Mouse (Mus musculus) lung, postnatal 0 days (tissue): ENCODE measurements around the gene Cct2. TPM values are rescaled to one million over a fixed set of nuclear protein-coding genes. Genes with fewer than 3 reads are reported as not detected.
"Not testable (repeated sequence)": the region's sequence is repeated elsewhere in the genome, so short reads cannot be mapped to it uniquely, and the experiment has no call there.

Source experiments
- ATAC-seq: fragments of 200-750 bp; cut with Nextera tagmentation; 2 replicates; pipeline ENCODE4 v1.8.0; 2017; ENCODE audit warnings: moderate library complexity
- DNase-seq: peaks from one replicate; pipeline ENCODE4 v3.0.0-alpha.2; 2016; ENCODE audit warnings: low spot score
- H3K27ac ChIP-seq: fragments of 300-500 bp; sonication (generic); 2 replicates; pipeline ENCODE4 v1.5.1; 2014; ENCODE audit warnings: antibody characterized with exemption, mild to moderate bottlenecking, low read length, mixed read lengths
- H3K27me3 ChIP-seq: fragments of 300-500 bp; sonication (generic); replicated peaks from 2 replicates; pipeline ENCODE4 v1.6.1; 2014; ENCODE audit warnings: low read length, mixed read lengths; ENCODE audit not compliant: insufficient read depth
- H3K36me3 ChIP-seq: fragments of 300-500 bp; sonication (generic); 2 replicates; pipeline ENCODE4 v1.6.1; 2014; ENCODE audit warnings: low read length, mixed read lengths; ENCODE audit not compliant: insufficient read depth
- H3K4me1 ChIP-seq: fragments of 300-500 bp; sonication (generic); 2 replicates; pipeline ENCODE4 v1.6.1; 2014; ENCODE audit warnings: antibody characterized with exemption, low read depth, low read length, mixed read lengths; ENCODE audit not compliant: insufficient read depth
- H3K4me2 ChIP-seq: fragments of 300-500 bp; sonication (generic); replicated peaks from 2 replicates; pipeline ENCODE4 v1.6.1; 2014; ENCODE audit warnings: low read depth, mild to moderate bottlenecking, low read length, moderate library complexity, mixed read lengths
- H3K4me3 ChIP-seq: fragments of 300-500 bp; sonication (generic); 2 replicates; pipeline ENCODE4 v1.5.1; 2014; ENCODE audit warnings: low read depth, low read length
- H3K9ac ChIP-seq: fragments of 300-500 bp; sonication (generic); replicated peaks from 2 replicates; pipeline ENCODE4 v1.6.1; 2014; ENCODE audit warnings: low read depth, mild to moderate bottlenecking
- H3K9me3 ChIP-seq: fragments of 300-500 bp; sonication (generic); 2 replicates; pipeline ENCODE4 v1.6.1; 2016; ENCODE audit warnings: low read length, mixed read lengths
- CTCF ChIP-seq: IDR thresholded peaks from 2 replicates; pipeline ENCODE4 v1.5.1; 2016; ENCODE audit warnings: antibody characterized with exemption, mild to moderate bottlenecking
- EP300 ChIP-seq: IDR thresholded peaks from 2 replicates; pipeline ENCODE4 v1.6.1; 2016; ENCODE audit warnings: antibody characterized with exemption, mild to moderate bottlenecking, control low read depth
- WGBS: fragments of 180-500 bp; shearing (Covaris S2); extraction: QIAGEN DNeasy Blood & Tissue Kit; methylation state at CpG from one replicate; pipeline ENCODE4 v1.1.7; 2014; 5-methylcytosine and 5-hydroxymethylcytosine counted together
- polyA plus RNA-seq: library from polyadenylated mRNA; unstranded; fragments of >200 nt; fragmentation: Nextera tagmentation; extraction: Ambion mirVana; gene quantifications from 2 replicates; pipeline ENCODE4 v1.2.1, GENCODE M21; 2015

The Cct2 gene
- polyA plus RNA-seq, 1 experiment from 2014 or later, result 107 TPM

GRCm38 (mm10) chr10:117064076-117064475 is 462 bp upstream of the Cct2 start:
- H3K4me1 ChIP-seq, result peaks cover 4% of the 10 kb centered on the region; the same call in 1 of the 2 replicates
- no peak overlapping the region for H3K9ac ChIP-seq
- peak overlapping the region; percentile 59 for H3K27ac ChIP-seq
- peaks cover 18% of the 10 kb centered on the region for H3K36me3 ChIP-seq
- peak overlapping the region; percentile 76 for H3K4me2 ChIP-seq
- 6% methylated on average over 7 of the region's 7 CpGs for WGBS
- H3K4me3 ChIP-seq, result peak overlapping the region; percentile 94
- H3K9me3 ChIP-seq, result no peaks in the 10 kb centered on the region
- H3K27me3 ChIP-seq, result no peaks in the 10 kb centered on the region
- ATAC-seq (no peak), DNase-seq (no peak)
- TF ChIP-seq EP300 (no peak), CTCF (no peak)

GRCm38 (mm10) chr10:117062894-117063253 is 740 bp downstream of the Cct2 start:
- peaks cover 4% of the 10 kb centered on the region; the same call in 1 of the 2 replicates for H3K4me1 ChIP-seq

GRCm38 (mm10) chr10:117055668-117056067 is 7.9 kb downstream of the Cct2 start:
- Histone ChIP-seq H3K27ac (no peak overlapping the region), H3K27me3 (no peaks in the 10 kb centered on the region), H3K36me3 (peaks cover 72% of the 10 kb centered on the region), H3K9me3 (no peaks in the 10 kb centered on the region), H3K9ac (no peak overlapping the region), H3K4me3 (no peak overlapping the region), H3K4me1 (no peaks in the 10 kb centered on the region), H3K4me2 (no peak overlapping the region)
- WGBS, result 87% methylated on average over 4 of the region's 4 CpGs
- TF ChIP-seq CTCF (peak; percentile 48), EP300 (no peak)
- ATAC-seq (no peak), DNase-seq (no peak)

More at GRCm38 (mm10) chr10:117062894-117063253, 740 bp downstream of the Cct2 start:
- Histone ChIP-seq H3K9me3 (no peaks in the 10 kb centered on the region), H3K27ac (0 out of 2 replicates have a peak overlapping the region, but pooled peaks have one; percentile 90), H3K27me3 (no peaks in the 10 kb centered on the region), H3K9ac (peak overlapping the region; percentile 85), H3K4me3 (peak overlapping the region; percentile 94), H3K36me3 (peaks cover 25% of the 10 kb centered on the region), H3K4me2 (peak overlapping the region; percentile 76)
- DNase-seq (no peak), ATAC-seq (no peak)
- 1% methylated on average over 15 of the region's 15 CpGs for WGBS
- TF ChIP-seq CTCF (no peak), EP300 (no peak)

- Histone ChIP-seq H3K9ac (no peak overlapping the region), H3K36me3 (peaks cover 30% of the 10 kb centered on the region), H3K27ac (no peak overlapping the region), H3K4me2 (no peak overlapping the region), H3K9me3 (no peaks in the 10 kb centered on the region), H3K4me3 (no peak overlapping the region), H3K4me1 (no peaks in the 10 kb centered on the region; the same call in 1 of the 2 replicates), H3K27me3 (no peaks in the 10 kb centered on the region)
- ATAC-seq (peak; percentile 21; the same call in 1 of the 2 replicates), DNase-seq (no peak)
- TF ChIP-seq CTCF (no peak), EP300 (no peak)
- WGBS, result 62% methylated on average over 4 of the region's 4 CpGs
These were observed 13.5 kb downstream of the Cct2 start for GRCm38 (mm10) chr10:117049961-117050597.

GRCm38 (mm10) chr10:117049253-117049652 is 14.4 kb downstream of the Cct2 start:
- H3K4me2 ChIP-seq, result no peak overlapping the region
- no peak overlapping the region for H3K9ac ChIP-seq
- DNase-seq (no peak), ATAC-seq (no peak)
- no peaks in the 10 kb centered on the region for H3K27me3 ChIP-seq
- H3K4me3 ChIP-seq, result no peak overlapping the region
- no peaks in the 10 kb centered on the region; the same call in 1 of the 2 replicates for H3K4me1 ChIP-seq
- TF ChIP-seq CTCF (no peak), EP300 (no peak)
- 79% methylated on average over 4 of the region's 4 CpGs for WGBS
- H3K36me3 ChIP-seq, result peaks cover 29% of the 10 kb centered on the region
- no peaks in the 10 kb centered on the region for H3K9me3 ChIP-seq
- H3K27ac ChIP-seq, result no peak overlapping the region

- Histone ChIP-seq H3K4me1 (no peaks in the 10 kb centered on the region; the same call in 1 of the 2 replicates), H3K36me3 (no peaks in the 10 kb centered on the region), H3K4me3 (no peak within 1 kb of the TSS; the same call in 1 of the 2 replicates), H3K9ac (no peak within 1 kb of the TSS), H3K4me2 (peak within 1 kb of the TSS; percentile 34; the same call in 1 of the 2 replicates), H3K27me3 (0 out of 2 replicates have a peak, but pooled peaks cover 3% of the 10 kb centered on the region), H3K9me3 (no peaks in the 10 kb centered on the region), H3K27ac (no peak within 1 kb of the TSS)
- 32% methylated on average over 40 of the region's 40 CpGs for WGBS
- no peak for DNase-seq
- no peak for ATAC-seq
- no peak for TF ChIP-seq CTCF
- TF ChIP-seq EP300, result no peak
These were observed 18.2 kb downstream of the Cct2 start, which contains the start of gene Lrrc10 for GRCm38 (mm10) chr10:117045175-117046056. Gene Lrrc10 (plus strand): TSS chr10:117045341.

GRCm38 (mm10) chr10:117043497-117044166 is 20.0 kb downstream of the Cct2 start:
- WGBS, result 18% methylated on average over 13 of the region's 16 CpGs
- not testable (repeated sequence) for H3K36me3 ChIP-seq, H3K27me3 ChIP-seq, H3K27ac ChIP-seq, H3K9me3 ChIP-seq, H3K4me3 ChIP-seq, H3K9ac ChIP-seq, H3K4me1 ChIP-seq
- DNase-seq, result peak; percentile 33
- H3K4me2 ChIP-seq, result 0 out of 2 replicates have a peak overlapping the region, but pooled peaks have one; percentile 5
- peak; percentile 40 for ATAC-seq
